Mouse (Mus musculus): ENCODE results near the gene Srbd1.

Gene Srbd1

DNA sequence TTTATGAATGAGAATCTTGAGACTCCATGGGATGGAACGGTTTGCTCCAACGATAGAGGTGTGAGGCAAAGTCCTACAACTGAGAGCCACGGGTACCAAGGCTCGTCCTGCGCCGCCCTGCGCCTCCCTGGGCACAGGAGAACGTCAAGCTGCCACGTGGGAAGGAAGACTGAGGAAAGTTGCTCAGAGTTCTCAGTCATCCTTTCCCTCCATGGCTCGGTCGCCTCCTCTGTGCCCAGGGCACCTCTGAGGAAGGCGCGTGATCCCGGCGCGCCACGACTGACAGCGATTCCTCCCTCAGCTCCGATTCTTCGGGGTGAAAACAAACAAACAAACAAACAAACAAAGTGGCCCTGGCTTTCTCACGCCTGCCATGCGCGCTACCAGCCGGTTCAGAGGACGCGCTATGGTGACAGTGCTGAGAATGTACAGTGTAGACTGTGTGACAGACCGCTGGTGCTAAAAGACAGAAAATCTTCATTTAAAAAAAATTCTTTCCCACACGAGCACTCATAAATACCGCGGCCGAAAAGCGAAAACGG is 367 bp downstream of the Srbd1 start:
- DNase-seq (ENCODE audit: low read depth, low spot score), result peak; percentile 18

DNA sequence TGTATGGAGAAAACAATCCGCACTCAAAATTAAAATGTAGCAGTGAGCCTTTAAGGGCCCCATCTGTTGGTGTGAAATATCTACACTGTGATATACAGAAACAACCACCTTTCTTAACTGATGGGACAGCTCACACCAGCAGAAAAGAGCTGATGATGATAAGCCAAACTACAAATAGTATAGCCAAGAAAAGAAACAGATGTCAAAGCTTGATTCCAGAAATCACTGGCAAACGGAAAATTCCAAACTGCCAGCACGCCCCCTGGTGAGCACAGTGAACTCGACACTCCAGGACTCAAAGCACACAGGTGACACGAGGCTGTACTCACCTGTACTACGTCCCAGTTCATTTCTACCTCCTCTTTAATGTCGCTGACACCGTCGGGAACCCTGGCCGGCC is 9.1 kb downstream of the Srbd1 start:
- no peak for DNase-seq (ENCODE audit: low read depth, low spot score)

- DNase-seq (ENCODE audit: low read depth, low spot score), result no peak
Measured at GRCm38 (mm10) chr17:86134461-86134860, 10.5 kb downstream of the Srbd1 start.

DNA sequence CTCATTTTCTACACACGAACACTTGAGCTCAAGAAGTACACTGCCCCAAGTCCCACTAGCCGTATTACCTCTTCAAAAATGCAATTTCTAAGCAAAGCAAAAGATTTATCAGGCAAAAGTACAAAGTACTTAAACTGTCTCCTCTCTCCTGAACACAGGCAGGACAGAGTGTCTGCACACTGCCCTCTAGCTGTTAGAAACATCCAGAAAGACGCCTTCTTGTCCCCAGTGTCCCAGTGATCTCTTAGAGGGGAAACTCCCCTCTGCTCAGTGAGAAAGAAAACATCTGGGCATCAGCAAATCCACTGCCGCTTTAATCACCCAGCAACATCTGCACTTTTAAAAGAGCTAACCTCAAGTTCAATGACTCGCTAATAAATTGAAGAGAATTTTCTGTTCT is 12.4 kb downstream of the Srbd1 start:
- DNase-seq (ENCODE audit: low read depth, low spot score), result no peak

DNA sequence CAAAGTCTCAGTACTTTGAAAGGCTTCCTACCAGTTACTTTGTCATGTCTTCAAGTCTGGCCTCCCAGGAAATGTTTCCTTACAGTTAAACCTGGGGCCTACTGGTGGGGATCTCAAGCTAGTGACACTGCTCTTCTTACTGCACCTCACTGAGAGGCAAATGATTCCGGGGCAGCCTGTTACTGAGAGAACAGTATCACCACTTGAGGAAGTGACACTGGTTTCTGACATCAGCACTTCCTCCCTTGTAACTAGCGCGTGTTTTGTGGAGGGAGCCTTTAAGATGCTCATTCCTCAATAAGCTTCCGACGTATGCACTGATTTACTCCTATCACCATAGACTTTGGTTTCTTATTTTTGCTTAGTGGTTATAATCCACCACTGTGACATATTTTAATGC is 16.8 kb downstream of the Srbd1 start:
- no peak for DNase-seq (ENCODE audit: low read depth, low spot score)

- DNase-seq (ENCODE audit: low read depth, low spot score), result no peak
Measured at GRCm38 (mm10) chr17:86125908-86126307, 19.1 kb downstream of the Srbd1 start.

GRCm38 (mm10) chr17:86123146-86123545 is 21.8 kb downstream of the Srbd1 start:
- DNase-seq (ENCODE audit: low read depth, low spot score), result no peak

GRCm38 (mm10) chr17:86096875-86097274 is 48.1 kb downstream of the Srbd1 start:
- no peak for DNase-seq (ENCODE audit: low read depth, low spot score)

- no peak for DNase-seq (ENCODE audit: low read depth, low spot score)
Measured at GRCm38 (mm10) chr17:86093124-86093523, 51.9 kb downstream of the Srbd1 start.

- DNase-seq (ENCODE audit: low read depth, low spot score), result no peak
Measured at GRCm38 (mm10) chr17:86091631-86092030, 53.3 kb downstream of the Srbd1 start.

DNA sequence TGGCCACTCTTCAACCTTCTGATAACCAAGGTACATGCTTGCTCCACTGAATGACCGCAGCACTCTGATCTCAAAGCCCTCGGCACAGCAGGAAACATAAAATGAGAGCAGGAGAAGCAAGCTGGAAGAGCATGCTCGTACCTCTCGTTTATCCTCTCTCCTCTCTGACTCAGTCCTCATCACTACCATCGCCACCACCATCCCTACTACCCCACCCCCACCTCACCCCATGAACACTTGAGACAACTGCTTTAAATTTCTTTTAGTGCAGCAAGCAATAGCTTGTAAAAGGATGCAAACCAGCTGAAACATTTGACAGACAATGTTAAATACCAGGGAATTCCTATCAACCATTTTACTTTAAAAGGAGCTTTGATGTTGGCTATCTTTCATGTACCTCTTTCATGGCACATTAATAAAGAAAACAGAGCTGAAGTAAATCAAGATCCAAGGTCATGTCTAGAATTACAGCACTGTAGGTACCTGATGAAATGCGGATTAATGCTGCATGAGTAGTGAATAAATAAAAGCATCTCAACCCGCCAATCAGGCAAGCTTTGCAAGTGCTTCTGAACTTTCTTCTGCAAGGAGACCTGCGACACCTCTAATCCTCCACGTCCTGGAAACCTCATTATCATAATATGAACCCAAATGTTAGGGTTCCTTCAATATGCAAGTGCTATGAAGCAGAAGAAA is 54.9 kb downstream of the Srbd1 start:
- DNase-seq (ENCODE audit: low read depth, low spot score), result peak; percentile 17

DNA sequence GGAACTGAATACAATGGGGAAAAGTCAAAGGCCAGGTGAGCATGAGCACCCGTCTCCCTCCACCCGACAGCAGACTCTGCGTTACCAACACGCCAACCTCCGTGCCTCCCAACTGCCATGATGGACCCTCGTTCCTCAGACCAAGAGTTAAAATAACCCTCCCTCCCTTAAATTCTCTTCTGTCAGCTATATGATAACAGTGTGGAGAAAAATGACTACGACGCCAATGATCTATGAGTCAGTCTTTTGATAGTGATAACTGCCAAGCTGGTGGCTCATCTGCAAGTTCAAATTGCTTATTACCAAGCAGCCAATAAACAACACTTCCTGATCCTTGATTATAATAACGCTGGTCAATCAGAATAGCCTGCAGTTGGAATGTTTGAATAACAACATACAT is 57.1 kb downstream of the Srbd1 start:
- DNase-seq (ENCODE audit: low read depth, low spot score), result no peak

- no peak for DNase-seq (ENCODE audit: low read depth, low spot score)
Measured at GRCm38 (mm10) chr17:86086191-86086590, 58.8 kb downstream of the Srbd1 start.

- DNase-seq (ENCODE audit: low read depth, low spot score), result no peak
Measured at GRCm38 (mm10) chr17:86083207-86083606, 61.8 kb downstream of the Srbd1 start.

- DNase-seq (ENCODE audit: low read depth, low spot score), result no peak
Measured at GRCm38 (mm10) chr17:86078060-86078459, 66.9 kb downstream of the Srbd1 start.

- no peak for DNase-seq (ENCODE audit: low read depth, low spot score)
Measured at GRCm38 (mm10) chr17:86067444-86067843, 77.5 kb downstream of the Srbd1 start.

DNA sequence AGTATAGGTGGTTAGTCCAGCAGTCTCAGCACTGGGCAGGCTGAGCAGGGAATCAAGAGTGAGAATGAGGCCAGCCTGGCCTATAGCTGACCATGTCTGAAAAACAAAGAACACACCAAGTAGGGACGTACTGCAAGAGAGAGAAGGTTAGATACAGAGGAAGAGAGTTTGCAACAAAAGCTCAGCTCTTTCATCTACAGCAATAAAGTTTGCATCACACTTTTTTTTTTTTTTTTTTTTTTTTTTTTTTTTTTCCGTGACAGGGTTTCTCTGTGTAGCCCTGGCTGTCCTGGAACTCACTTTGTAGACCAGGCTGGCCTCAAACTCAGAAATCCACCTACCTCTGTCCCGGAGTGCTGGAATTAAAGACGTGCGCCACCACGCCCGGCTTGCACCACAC is 79.1 kb downstream of the Srbd1 start:
- DNase-seq (ENCODE audit: low read depth, low spot score), result no peak

- DNase-seq (ENCODE audit: low read depth, low spot score), result peak; percentile 78
Measured at GRCm38 (mm10) chr17:86063461-86063860, 81.5 kb downstream of the Srbd1 start.

DNA sequence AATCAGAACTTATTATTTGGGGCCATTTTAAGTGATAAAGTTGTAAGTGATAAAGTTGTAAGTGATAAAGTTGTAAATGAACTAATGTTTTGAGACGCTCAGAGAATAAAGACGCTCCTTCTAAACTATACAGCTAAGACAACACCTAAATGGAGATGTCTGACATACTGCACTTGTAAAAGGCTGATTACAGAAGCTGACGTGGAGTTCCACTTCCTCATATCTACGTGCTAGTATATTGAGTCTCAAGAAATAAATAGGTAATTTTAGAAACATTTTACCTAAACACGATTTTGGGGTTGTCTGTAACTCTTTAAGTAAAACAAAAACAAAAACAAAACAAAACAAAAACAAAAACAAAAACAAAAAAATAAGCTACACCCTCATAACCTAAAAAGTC is 84.1 kb downstream of the Srbd1 start:
- no peak for DNase-seq (ENCODE audit: low read depth, low spot score)

GRCm38 (mm10) chr17:86040221-86040984 is 104.6 kb downstream of the Srbd1 start:
- no peak for DNase-seq (ENCODE audit: low read depth, low spot score)

DNA sequence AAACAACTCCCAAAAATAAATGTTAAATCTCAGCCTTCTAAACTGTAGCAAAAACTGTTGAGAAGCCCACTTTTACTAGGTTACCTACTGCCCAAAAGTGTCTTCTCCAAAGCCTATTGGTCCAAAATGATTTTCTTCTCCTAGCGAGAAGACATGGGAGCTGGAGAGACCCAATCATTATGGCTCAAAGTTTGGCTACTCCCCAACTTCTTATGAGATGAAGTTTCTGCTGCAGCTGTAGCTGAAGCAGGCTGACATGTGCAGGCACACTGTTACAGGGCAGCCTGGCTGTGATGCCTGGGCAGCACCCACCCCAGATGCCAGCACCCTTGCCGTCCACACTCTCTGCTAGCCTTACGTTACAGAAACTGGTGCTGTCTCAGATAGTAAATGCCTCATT is 105.2 kb downstream of the Srbd1 start:
- DNase-seq (ENCODE audit: low read depth, low spot score), result no peak

GRCm38 (mm10) chr17:86038211-86038648 is 106.7 kb downstream of the Srbd1 start:
- DNase-seq (ENCODE audit: low read depth, low spot score), result no peak

DNA sequence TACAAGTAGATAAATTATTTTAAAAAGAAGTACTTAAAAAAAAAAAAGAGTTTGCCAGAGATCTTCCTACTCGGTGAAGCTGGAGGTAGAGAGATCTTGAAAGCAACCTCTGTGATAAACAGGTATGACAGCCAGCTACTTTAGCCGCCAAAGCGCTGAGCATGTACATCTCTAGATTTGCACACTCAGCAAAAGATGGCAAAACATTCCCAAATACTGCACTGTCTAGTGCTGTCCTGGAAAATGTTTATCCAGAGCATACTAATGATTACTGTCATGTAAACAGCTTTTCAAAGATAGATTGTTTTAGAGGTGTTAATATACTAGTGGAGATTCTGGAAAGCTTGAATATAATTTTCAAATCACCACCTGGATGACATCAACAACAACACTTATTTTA is 109.4 kb downstream of the Srbd1 start:
- no peak for DNase-seq (ENCODE audit: low read depth, low spot score)

Measured in mesoderm, embryonic 11.5 days (tissue).